In genomic region chr10:75067446-75067845, GRCm38 (mm10) we compare ENCODE assay signal across 33 mouse cellular contexts. TPM values are rescaled to one million over a fixed set of nuclear protein-coding genes. Genes with fewer than 3 reads are reported as not detected.
A peak's percentile ranks its signal among the peaks of the same experiment; 100 is the strongest.
DNase-seq lines count a peak whose midpoint lies in the region; ATAC-seq and TF ChIP-seq lines count a peak whose summit lies in the region.
"Had no signal": no experiment of that assay in that cellular context is flagged by ENCODE, and none has a peak within 500 bp of the region (broad histone marks: within the 10 kb centered on the region; RNA-seq: fewer than 3 reads in every experiment).

No protein-coding gene starts in this region.

- H3K4me3 ChIP-seq in kidney, adult 2 months (ENCODE audit: insufficient read depth, low read depth, low read length): no peak overlapping the region
- no peak overlapping the region for H3K4me3 ChIP-seq in liver, postnatal 0 days (ENCODE audit: low read depth, low read length)
- no peak overlapping the region for H3K4me3 ChIP-seq in midbrain, embryonic 14.5 days (replicated peaks; ENCODE audit: low read depth, low read length)
- no peak overlapping the region for H3K4me3 ChIP-seq in midbrain, embryonic 11.5 days (ENCODE audit: low read depth, low read length)
- H3K4me3 ChIP-seq: embryonic facial prominence, embryonic 12.5 days; embryonic facial prominence, embryonic 15.5 days; gastrocnemius, adult 2 months; hindbrain, embryonic 12.5 days; hindbrain, embryonic 15.5 days had no signal

- TF ChIP-seq EP300 in liver, postnatal 0 days (IDR thresholded peaks at IDR 0.05; ENCODE audit: low read depth): no peak

- no peak overlapping the region for H3K9ac ChIP-seq in liver, postnatal 0 days (replicated peaks)
- H3K9ac ChIP-seq in midbrain, embryonic 14.5 days (replicated peaks; ENCODE audit: low read length): no peak overlapping the region
- no peak overlapping the region for H3K9ac ChIP-seq in midbrain, embryonic 11.5 days (ENCODE audit: low read length)
- H3K9ac ChIP-seq: embryonic facial prominence, embryonic 12.5 days; embryonic facial prominence, embryonic 15.5 days; forebrain, postnatal 0 days; hindbrain, embryonic 12.5 days; hindbrain, embryonic 15.5 days had no signal

- no peaks in the 10 kb centered on the region for H3K9me3 ChIP-seq in liver, postnatal 0 days (ENCODE audit: low read length)
- no peaks in the 10 kb centered on the region for H3K9me3 ChIP-seq in midbrain, embryonic 14.5 days (ENCODE audit: control insufficient read depth, low read length)
- H3K9me3 ChIP-seq in midbrain, embryonic 11.5 days (ENCODE audit: control insufficient read depth, low read length): no peaks in the 10 kb centered on the region
- H3K9me3 ChIP-seq: embryonic facial prominence, embryonic 12.5 days; embryonic facial prominence, embryonic 15.5 days; hindbrain, embryonic 12.5 days; hindbrain, embryonic 15.5 days had no signal

- no peaks in the 10 kb centered on the region for H3K27me3 ChIP-seq in kidney, adult 2 months (replicated peaks; ENCODE audit: control insufficient read depth, insufficient read depth, low read length)
- H3K27me3 ChIP-seq in liver, postnatal 0 days (ENCODE audit: insufficient read depth, low read length): no peaks in the 10 kb centered on the region
- H3K27me3 ChIP-seq in midbrain, embryonic 14.5 days (ENCODE audit: control insufficient read depth, insufficient read depth, low read length): no peaks in the 10 kb centered on the region
- H3K27me3 ChIP-seq in midbrain, embryonic 11.5 days (ENCODE audit: control insufficient read depth, insufficient read depth, low read length): no peaks in the 10 kb centered on the region
- H3K27me3 ChIP-seq: embryonic facial prominence, embryonic 12.5 days; embryonic facial prominence, embryonic 15.5 days; hindbrain, embryonic 12.5 days; hindbrain, embryonic 15.5 days had no signal

- H3K4me1 ChIP-seq in kidney, adult 2 months (ENCODE audit: control insufficient read depth, insufficient read depth, low read length): peaks cover 33% of the 10 kb centered on the region; the same call in 1 of the 2 replicates
- peaks cover 45% of the 10 kb centered on the region for H3K4me1 ChIP-seq in liver, postnatal 0 days (ENCODE audit: insufficient read depth)
- H3K4me1 ChIP-seq in midbrain, embryonic 14.5 days (ENCODE audit: control insufficient read depth, insufficient read depth, low read length): peaks cover 67% of the 10 kb centered on the region
- H3K4me1 ChIP-seq in midbrain, embryonic 11.5 days (ENCODE audit: control insufficient read depth, insufficient read depth, low read length): peaks cover 15% of the 10 kb centered on the region; the same call in 1 of the 2 replicates

- no peak for TF ChIP-seq POLR2A in kidney, adult 2 months (IDR thresholded peaks at IDR 0.05; ENCODE audit: low read depth, low read length)

- no peak overlapping the region for H3K27ac ChIP-seq in kidney, adult 2 months (ENCODE audit: insufficient read depth, low read depth, low read length)
- H3K27ac ChIP-seq in liver, postnatal 0 days (ENCODE audit: low read depth): peak overlapping the region; percentile 45; the same call in 1 of the 2 replicates
- H3K27ac ChIP-seq in midbrain, embryonic 14.5 days (replicated peaks; ENCODE audit: low read depth, low read length): no peak overlapping the region
- no peak overlapping the region for H3K27ac ChIP-seq in midbrain, embryonic 11.5 days (ENCODE audit: low read depth, low read length)
- H3K27ac ChIP-seq: embryonic facial prominence, embryonic 12.5 days; embryonic facial prominence, embryonic 15.5 days; gastrocnemius, adult 2 months; hindbrain, embryonic 12.5 days; hindbrain, embryonic 15.5 days had no signal

- DNase-seq in kidney, adult 2 months: peak; percentile 54
- no peak for DNase-seq in kidney, postnatal 4 days
- DNase-seq in liver, postnatal 0 days: no peak
- DNase-seq in liver: no peak
- no peak for DNase-seq in midbrain, embryonic 14.5 days
- DNase-seq in midbrain, embryonic 11.5 days (ENCODE audit: low spot score, missing footprints): no peak
- no peak for DNase-seq in adrenal gland, adult 8-10 months
- DNase-seq: adrenal gland, postnatal 14 days; cerebellum, adult 11 months; cerebellum, adult 2 months; cerebellum, adult 9-11 months; cerebellum, postnatal 25 days; forebrain, postnatal 0 days; gastrocnemius, adult 2 months; gastrocnemius, postnatal 14 days; heart, adult 11 months had no signal

- ATAC-seq in liver, postnatal 0 days: no peak
- ATAC-seq in midbrain, embryonic 14.5 days (ENCODE audit: low FRiP score, low TSS enrichment): no peak
- ATAC-seq in midbrain, embryonic 11.5 days (ENCODE audit: low FRiP score): no peak
- ATAC-seq: CD4-positive, CD25-positive, alpha-beta regulatory T cell, adult 4 months; forebrain, embryonic 14.5 days; forebrain, postnatal 0 days had no signal

- no peak overlapping the region for H3K4me2 ChIP-seq in liver, postnatal 0 days (ENCODE audit: low read depth, low read length)
- H3K4me2 ChIP-seq in midbrain, embryonic 14.5 days (ENCODE audit: low read length): 0 out of 2 replicates have a peak overlapping the region, but pooled peaks have one; percentile 15
- no peak overlapping the region for H3K4me2 ChIP-seq in midbrain, embryonic 11.5 days
- H3K4me2 ChIP-seq: embryonic facial prominence, embryonic 12.5 days; embryonic facial prominence, embryonic 15.5 days; heart, embryonic 11.5 days; hindbrain, embryonic 12.5 days; hindbrain, embryonic 15.5 days had no signal

- TF ChIP-seq CTCF in kidney, adult 2 months (conservative IDR thresholded peaks at IDR 0.05; ENCODE audit: insufficient read depth, insufficient read length, low read depth, low read length): no peak
- TF ChIP-seq CTCF in liver, postnatal 0 days (IDR thresholded peaks at IDR 0.05; ENCODE audit: low read depth): no peak

- no peaks in the 10 kb centered on the region for H3K36me3 ChIP-seq in kidney, adult 2 months (ENCODE audit: control insufficient read depth, insufficient read depth, low read length)
- peaks cover 2% of the 10 kb centered on the region; the same call in 1 of the 2 replicates for H3K36me3 ChIP-seq in liver, postnatal 0 days (replicated peaks; ENCODE audit: insufficient read depth, low read length)
- 0 out of 2 replicates have a peak, but pooled peaks cover 3% of the 10 kb centered on the region for H3K36me3 ChIP-seq in midbrain, embryonic 14.5 days (ENCODE audit: control insufficient read depth, insufficient read depth, low read length)
- no peaks in the 10 kb centered on the region for H3K36me3 ChIP-seq in midbrain, embryonic 11.5 days (ENCODE audit: control insufficient read depth, insufficient read depth, low read length)
- H3K36me3 ChIP-seq: hindbrain, embryonic 15.5 days had no signal

RNA-seq across cellular contexts. Expression of gene Bcr, which starts 7.1 kb away (rescaled TPM):
- polyA plus RNA-seq in kidney, adult 2 months (2012; rRNA removed): 28.4 and 28.7 TPM in 2 replicates
- polyA plus RNA-seq in liver, postnatal 0 days (2015; fragmentation: Nextera tagmentation; extraction: Ambion mirVana): 3.4 and 3.6 TPM in 2 replicates
- polyA plus RNA-seq in midbrain, embryonic 14.5 days (2014; fragmentation: Nextera tagmentation; extraction: Ambion mirVana): 20.9 and 22.8 TPM in 2 replicates
- 7.6 and 9.0 TPM in 2 replicates for polyA plus RNA-seq in midbrain, embryonic 11.5 days (2014; fragmentation: Nextera tagmentation; extraction: Ambion mirVana)
- 10 to 100 TPM; 33.7 to 76.4 (median 56.5) TPM for total RNA-seq in adrenal gland, adult 8-10 months (2022)
- total RNA-seq: MEL had no signal

RNA-seq across cellular contexts. Expression of gene Rab36, which starts 30.6 kb away (rescaled TPM):
- polyA plus RNA-seq in kidney, adult 2 months (2012; rRNA removed): 9.5 and 9.9 TPM in 2 replicates
- polyA plus RNA-seq in liver, postnatal 0 days (2015; fragmentation: Nextera tagmentation; extraction: Ambion mirVana): 1.7 TPM in 2 replicates
- polyA plus RNA-seq in midbrain, embryonic 14.5 days (2014; fragmentation: Nextera tagmentation; extraction: Ambion mirVana): 14.3 and 16.1 TPM in 2 replicates
- polyA plus RNA-seq in midbrain, embryonic 11.5 days (2014; fragmentation: Nextera tagmentation; extraction: Ambion mirVana): 4.9 and 6.2 TPM in 2 replicates
- 10 to 100 TPM; 14.1 to 46.3 (median 30.9) TPM for total RNA-seq in adrenal gland, adult 8-10 months (2022)
- total RNA-seq: MEL had no signal

RNA-seq across cellular contexts. Expression of gene Rsph14, which starts 35.1 kb away (rescaled TPM):
- polyA plus RNA-seq in kidney, adult 2 months (2012; rRNA removed): not detected in 2 replicates
- polyA plus RNA-seq in liver, postnatal 0 days (2015; fragmentation: Nextera tagmentation; extraction: Ambion mirVana): 0.20 TPM in 1 of 2 replicates, not detected in the other
- polyA plus RNA-seq in midbrain, embryonic 14.5 days (2014; fragmentation: Nextera tagmentation; extraction: Ambion mirVana): 0.68 and 1.2 TPM in 2 replicates
- not detected in 2 replicates for polyA plus RNA-seq in midbrain, embryonic 11.5 days (2014; fragmentation: Nextera tagmentation; extraction: Ambion mirVana)
- total RNA-seq in adrenal gland, adult 8-10 months (2022): 1 to 10 TPM in 2 of 4 experiments, under 1 TPM in 1, not detected in 1; 0.91 to 3.3 (median 1.5) TPM
- total RNA-seq: common myeloid progenitor, adult 5-6 weeks; gastrocnemius, adult 2 months; gastrocnemius, postnatal 14 days; gastrocnemius, postnatal 4 days; heart, adult 8-10 months; heart, postnatal 25 days; hematopoietic stem cell, adult 5-6 weeks; MEL had no signal
- polyA plus RNA-seq: C2C12; CD4-positive, CD25-positive, alpha-beta regulatory T cell, adult 4 months; embryonic facial prominence, embryonic 12.5 days; forebrain, embryonic 11.5 days; forebrain, embryonic 14.5 days; heart, embryonic 11.5 days; heart, embryonic 14.5 days; heart, postnatal 0 days had no signal
